Mouse (Mus musculus) thymus, adult 2 months (tissue): ENCODE measurements around the gene Dock8.

ENCODE experiments used
- CTCF ChIP-seq: fragments of 200-500 bp; IDR thresholded peaks from 2 replicates; pipeline ENCODE4 v1.5.1; 2012; ENCODE audit warnings: mild to moderate bottlenecking, control low read depth, low read length, moderate library complexity, borderline replicate concordance; ENCODE audit not compliant: control insufficient read depth, poor library complexity, insufficient read depth; ENCODE audit errors: extremely low read depth
- POLR2A ChIP-seq: fragments of 200-500 bp; IDR thresholded peaks from 2 replicates; pipeline ENCODE4 v1.6.1; 2012; ENCODE audit warnings: mild to moderate bottlenecking, low read length, control low read depth, moderate library complexity; ENCODE audit not compliant: control insufficient read depth, poor library complexity, insufficient read depth; ENCODE audit errors: extremely low read depth

GRCm38 (mm10) chr19:25022766-25023165 lies 23.4 kb downstream of the Dock8 start:
- TF ChIP-seq POLR2A = no peak
- TF ChIP-seq CTCF = no peak
